Mouse (Mus musculus) forebrain, embryonic 14.5 days (tissue): ENCODE results near the gene Psmb10. TPM values are rescaled to one million over a fixed set of nuclear protein-coding genes. Genes with fewer than 3 reads are reported as not detected.
"Not testable (repeated sequence)": the region's sequence is repeated elsewhere in the genome, so short reads cannot be mapped to it uniquely, and the experiment has no call there.

Experiments used
- ATAC-seq: fragments of 200-750 bp; cut with Nextera tagmentation; 2 replicates; pipeline ENCODE4 v1.8.0; 2017; ENCODE audit warnings: mild to moderate bottlenecking, moderate library complexity
- DNase-seq: peaks from one replicate; pipeline ENCODE4 v3.0.0-alpha.2; 2015; ENCODE audit warnings: low spot score
- H3K27ac ChIP-seq: fragments of 300-500 bp; sonication (generic); 2 replicates; pipeline ENCODE4 v1.5.1; 2014; ENCODE audit warnings: low read depth, mild to moderate bottlenecking, control low read depth, low read length, moderate library complexity
- H3K27me3 ChIP-seq: fragments of 300-500 bp; sonication (generic); replicated peaks from 2 replicates; pipeline ENCODE4 v1.6.1; 2014; ENCODE audit warnings: low read length, control low read depth, mixed read lengths; ENCODE audit not compliant: control insufficient read depth, insufficient read depth
- H3K36me3 ChIP-seq: fragments of 300-500 bp; sonication (generic); 2 replicates; pipeline ENCODE4 v1.6.1; 2014; ENCODE audit warnings: low read length, control low read depth; ENCODE audit not compliant: control insufficient read depth, insufficient read depth
- H3K4me1 ChIP-seq: fragments of 300-500 bp; sonication (generic); 2 replicates; pipeline ENCODE4 v1.6.1; 2014; ENCODE audit warnings: antibody characterized with exemption, low read length, control low read depth; ENCODE audit not compliant: control insufficient read depth, insufficient read depth
- H3K4me2 ChIP-seq: fragments of 300-500 bp; sonication (generic); 2 replicates; pipeline ENCODE4 v1.6.1; 2014; ENCODE audit warnings: mild to moderate bottlenecking, control low read depth, low read length
- H3K4me3 ChIP-seq: fragments of 300-500 bp; sonication (generic); 2 replicates; pipeline ENCODE4 v1.5.1; 2014; ENCODE audit warnings: low read depth, low read length, control low read depth
- H3K9ac ChIP-seq: fragments of 300-500 bp; sonication (generic); 2 replicates; pipeline ENCODE4 v1.6.1; 2014; ENCODE audit warnings: mild to moderate bottlenecking, low read length, control low read depth, moderate library complexity
- H3K9me3 ChIP-seq: fragments of 300-500 bp; sonication (generic); replicated peaks from 2 replicates; pipeline ENCODE4 v1.6.1; 2016; ENCODE audit warnings: low read length, control low read depth, mixed read lengths; ENCODE audit not compliant: control insufficient read depth
- WGBS: fragments of 180-500 bp; shearing (Covaris S2); extraction: QIAGEN DNeasy Blood & Tissue Kit; methylation state at CpG from one replicate; pipeline ENCODE4 v1.1.7; 2014; 5-methylcytosine and 5-hydroxymethylcytosine counted together
- polyA plus RNA-seq: library from polyadenylated mRNA; unstranded; fragments of >200 nt; fragmentation: Nextera tagmentation; extraction: Ambion mirVana; gene quantifications from 2 replicates; pipeline ENCODE4 v1.2.1, GENCODE M21; 2014

Psmb10 gene
- 48.2 and 57.8 TPM in 2 replicates for polyA plus RNA-seq

- 38% methylated on average over 4 of the region's 4 CpGs for WGBS
- peak; percentile 15 for DNase-seq
These were observed at the start of gene Psmb10 for GRCm38 (mm10) chr8:105938306-105938669. Psmb10 (minus strand) TSS chr8:105938444.

GRCm38 (mm10) chr8:105983406-105983805, 45.2 kb upstream of the Psmb10 start:
- not testable (repeated sequence) for H3K27ac ChIP-seq, H3K36me3 ChIP-seq, H3K4me3 ChIP-seq, H3K9me3 ChIP-seq, H3K4me2 ChIP-seq, DNase-seq, H3K9ac ChIP-seq, H3K4me1 ChIP-seq, ATAC-seq, H3K27me3 ChIP-seq
- WGBS: 88% methylated on average over 11 of the region's 11 CpGs

More at GRCm38 (mm10) chr8:105938306-105938669, at the start of gene Psmb10:
- H3K27me3 ChIP-seq: no peaks in the 10 kb centered on the region
- H3K9me3 ChIP-seq: no peaks in the 10 kb centered on the region
- H3K4me1 ChIP-seq: peaks cover 5% of the 10 kb centered on the region
- H3K27ac ChIP-seq: peak within 1 kb of the TSS; percentile 70
- peak within 1 kb of the TSS; percentile 55 for H3K4me3 ChIP-seq
- H3K9ac ChIP-seq: peak within 1 kb of the TSS; percentile 77
- ATAC-seq: no peak
- 0 out of 2 replicates have a peak, but pooled peaks cover under 1% of the 10 kb centered on the region for H3K36me3 ChIP-seq
- H3K4me2 ChIP-seq: peak within 1 kb of the TSS; percentile 75

GRCm38 (mm10) chr8:105981146-105981545, 42.9 kb upstream of the Psmb10 start:
- DNase-seq (no peak), ATAC-seq (no peak)
- Histone ChIP-seq H3K4me1 (no peaks in the 10 kb centered on the region), H3K27ac (no peak overlapping the region), H3K27me3 (no peaks in the 10 kb centered on the region), H3K4me3 (no peak overlapping the region), H3K4me2 (no peak overlapping the region), H3K9ac (no peak overlapping the region), H3K9me3 (no peaks in the 10 kb centered on the region), H3K36me3 (no peaks in the 10 kb centered on the region)
- WGBS: 88% methylated on average over 1 of the region's 1 CpGs

GRCm38 (mm10) chr8:105979325-105979724, 41.1 kb upstream of the Psmb10 start, which contains the start of gene Dpep3:
Dpep3 (minus strand) TSS chr8:105979429.
- no peaks in the 10 kb centered on the region for H3K27me3 ChIP-seq
- H3K9me3 ChIP-seq: no peaks in the 10 kb centered on the region
- no peaks in the 10 kb centered on the region for H3K4me1 ChIP-seq
- no peak within 1 kb of the TSS for H3K9ac ChIP-seq
- 89% methylated on average over 15 of the region's 15 CpGs for WGBS
- ATAC-seq (no peak), DNase-seq (no peak)
- H3K4me2 ChIP-seq: no peak within 1 kb of the TSS
- H3K27ac ChIP-seq: no peak within 1 kb of the TSS
- no peaks in the 10 kb centered on the region for H3K36me3 ChIP-seq
- H3K4me3 ChIP-seq: no peak within 1 kb of the TSS

GRCm38 (mm10) chr8:105975363-105975762, 37.1 kb upstream of the Psmb10 start:
- H3K27ac ChIP-seq: no peak overlapping the region
- 58% methylated on average over 7 of the region's 7 CpGs for WGBS
- H3K27me3 ChIP-seq: no peaks in the 10 kb centered on the region
- H3K4me2 ChIP-seq: no peak overlapping the region
- no peak overlapping the region for H3K9ac ChIP-seq
- DNase-seq (no peak), ATAC-seq (no peak)
- H3K4me3 ChIP-seq: no peak overlapping the region
- no peaks in the 10 kb centered on the region for H3K4me1 ChIP-seq
- no peaks in the 10 kb centered on the region for H3K9me3 ChIP-seq
- no peaks in the 10 kb centered on the region for H3K36me3 ChIP-seq

GRCm38 (mm10) chr8:105971019-105971720, 32.9 kb upstream of the Psmb10 start:
- no peak overlapping the region for H3K9ac ChIP-seq
- H3K27ac ChIP-seq: no peak overlapping the region
- H3K4me2 ChIP-seq: no peak overlapping the region
- whole genome bisulfite sequencing: 73% methylated on average over 8 of the region's 8 CpGs
- DNase-seq (no peak), ATAC-seq (no peak)
- H3K27me3 ChIP-seq: peaks cover 8% of the 10 kb centered on the region
- H3K36me3 ChIP-seq: no peaks in the 10 kb centered on the region
- H3K4me3 ChIP-seq: no peak overlapping the region
- H3K4me1 ChIP-seq: no peaks in the 10 kb centered on the region
- no peaks in the 10 kb centered on the region for H3K9me3 ChIP-seq

GRCm38 (mm10) chr8:105969367-105969766, 31.1 kb upstream of the Psmb10 start:
- H3K4me3 ChIP-seq: no peak overlapping the region
- H3K36me3 ChIP-seq: no peaks in the 10 kb centered on the region
- no peak overlapping the region for H3K4me2 ChIP-seq
- H3K4me1 ChIP-seq: no peaks in the 10 kb centered on the region
- H3K9me3 ChIP-seq: no peaks in the 10 kb centered on the region
- H3K27me3 ChIP-seq: peaks cover 12% of the 10 kb centered on the region
- 89% methylated on average over 1 of the region's 1 CpGs for WGBS
- ATAC-seq: no peak
- DNase-seq: no peak
- no peak overlapping the region for H3K27ac ChIP-seq
- H3K9ac ChIP-seq: no peak overlapping the region

- Histone ChIP-seq H3K9ac (no peak overlapping the region), H3K4me1 (no peaks in the 10 kb centered on the region), H3K27me3 (peaks cover 12% of the 10 kb centered on the region), H3K4me2 (no peak overlapping the region; the same call in 1 of the 2 replicates), H3K9me3 (no peaks in the 10 kb centered on the region), H3K36me3 (no peaks in the 10 kb centered on the region), H3K27ac (no peak overlapping the region), H3K4me3 (no peak overlapping the region)
- ATAC-seq: no peak
- 8% methylated on average over 19 of the region's 19 CpGs for WGBS
- DNase-seq: no peak
These were observed 28.6 kb upstream of the Psmb10 start for GRCm38 (mm10) chr8:105966692-105967311.

GRCm38 (mm10) chr8:105965905-105966341, 27.7 kb upstream of the Psmb10 start, which contains the start of gene Slc12a4:
Slc12a4 (minus strand) TSS chr8:105966097.
- no peak within 1 kb of the TSS for H3K27ac ChIP-seq
- no peaks in the 10 kb centered on the region for H3K36me3 ChIP-seq
- H3K27me3 ChIP-seq: peaks cover 12% of the 10 kb centered on the region
- DNase-seq: peak; percentile 70
- peak; percentile 90 for ATAC-seq
- no peaks in the 10 kb centered on the region for H3K4me1 ChIP-seq
- under 1% methylated on average over 47 of the region's 47 CpGs for WGBS
- peak within 1 kb of the TSS; percentile 55 for H3K9ac ChIP-seq
- H3K4me2 ChIP-seq: peak within 1 kb of the TSS; percentile 63
- no peaks in the 10 kb centered on the region for H3K9me3 ChIP-seq
- H3K4me3 ChIP-seq: peak within 1 kb of the TSS; percentile 44
